Mouse (Mus musculus) hindbrain, embryonic 10.5 days (tissue): ENCODE results near the gene Fam189a2. TPM values are rescaled to one million over a fixed set of nuclear protein-coding genes. Genes with fewer than 3 reads are reported as not detected.

ENCODE experiments used
- DNase-seq: peaks from one replicate; pipeline ENCODE4 v3.0.0-alpha.2; 2017; ENCODE audit warnings: low spot score
- H3K27ac ChIP-seq: fragments of 300-500 bp; sonication (generic); 2 replicates; pipeline ENCODE4 v1.5.1; 2016; ENCODE audit warnings: mild to moderate bottlenecking, moderate library complexity
- H3K27me3 ChIP-seq: fragments of 300-500 bp; sonication (generic); 2 replicates; pipeline ENCODE4 v1.6.1; 2016; ENCODE audit warnings: mild to moderate bottlenecking; ENCODE audit not compliant: poor library complexity, insufficient read depth, severe bottlenecking
- H3K36me3 ChIP-seq: fragments of 300-500 bp; sonication (generic); 2 replicates; pipeline ENCODE4 v1.6.1; 2016; ENCODE audit warnings: mild to moderate bottlenecking, moderate library complexity
- H3K4me1 ChIP-seq: fragments of 300-500 bp; sonication (generic); replicated peaks from 2 replicates; pipeline ENCODE4 v1.6.1; 2016; ENCODE audit warnings: mild to moderate bottlenecking
- H3K4me3 ChIP-seq: fragments of 300-500 bp; sonication (generic); 2 replicates; pipeline ENCODE4 v1.5.1; 2016; ENCODE audit warnings: mild to moderate bottlenecking, moderate library complexity
- H3K9me3 ChIP-seq: fragments of 300-500 bp; sonication (generic); 2 replicates; pipeline ENCODE4 v1.6.1; 2016; ENCODE audit warnings: mild to moderate bottlenecking, moderate library complexity
- WGBS: fragments of 180-500 bp; shearing (Covaris S2); methylation state at CpG from one replicate; pipeline ENCODE4 v1.1.7; 2016; 5-methylcytosine and 5-hydroxymethylcytosine counted together
- polyA plus RNA-seq: library from polyadenylated mRNA; unstranded; fragments of >200 nt; fragmentation: Nextera tagmentation; extraction: Ambion mirVana; gene quantifications from 2 replicates; pipeline ENCODE4 v1.2.1, GENCODE M21; 2016

Gene Fam189a2
- polyA plus RNA-seq, 1 experiment from 2014 or later: 0.60 TPM

DNA sequence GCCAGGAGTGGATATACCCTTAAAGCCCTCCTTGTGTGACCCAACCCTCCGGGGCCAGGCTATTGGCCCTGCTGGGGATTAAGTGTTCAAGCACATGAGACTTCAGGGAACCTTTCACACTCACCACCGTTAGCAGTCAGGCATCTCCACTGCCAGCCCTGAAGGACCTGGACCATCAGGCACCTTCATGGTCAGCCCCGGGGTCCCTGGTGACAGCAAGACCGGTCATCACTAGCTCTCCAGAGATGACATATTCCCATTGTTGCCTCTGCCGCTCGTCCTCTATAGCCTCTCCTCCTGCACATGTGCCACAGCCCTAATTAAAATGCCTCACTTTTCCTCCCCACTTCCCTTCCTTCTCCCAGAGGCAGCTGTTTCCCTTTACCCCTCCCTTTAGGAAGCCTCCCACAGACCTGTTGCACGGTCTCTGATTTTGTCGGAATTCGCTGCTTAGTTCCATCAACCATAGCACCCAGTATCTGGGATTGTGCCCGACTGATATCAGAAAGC lies 66.4 kb downstream of the Fam189a2 start:
- 65% methylated on average over 10 of the region's 10 CpGs for WGBS
- Histone ChIP-seq H3K4me1 (peaks cover 16% of the 10 kb centered on the region), H3K27ac (no peak overlapping the region), H3K9me3 (no peaks in the 10 kb centered on the region), H3K4me3 (no peak overlapping the region), H3K27me3 (no peaks in the 10 kb centered on the region), H3K36me3 (no peaks in the 10 kb centered on the region)
- DNase-seq: no peak

DNA sequence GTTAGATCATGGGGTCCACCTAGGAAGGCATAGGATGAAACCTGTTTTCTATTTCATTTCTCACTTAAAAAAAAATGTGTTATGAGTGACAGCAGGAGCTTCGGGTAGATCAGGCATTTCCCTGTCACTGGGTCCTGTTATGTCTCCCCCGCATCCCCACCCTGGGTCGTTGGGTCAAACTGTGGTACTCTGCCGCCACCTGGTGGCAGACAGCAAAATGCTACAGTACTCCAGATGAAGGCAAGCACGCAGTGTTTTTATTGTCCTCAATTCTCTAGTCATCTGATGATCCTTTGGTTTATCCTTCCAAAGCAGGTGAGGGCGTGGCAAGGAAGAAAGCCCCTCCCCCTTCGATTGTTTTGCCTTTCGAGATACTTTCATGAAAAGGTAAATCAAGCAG lies 69.3 kb downstream of the Fam189a2 start:
- peak; percentile 82 for DNase-seq
- Histone ChIP-seq H3K36me3 (no peaks in the 10 kb centered on the region), H3K4me1 (peaks cover 21% of the 10 kb centered on the region), H3K9me3 (no peaks in the 10 kb centered on the region), H3K4me3 (no peak overlapping the region), H3K27ac (no peak overlapping the region), H3K27me3 (no peaks in the 10 kb centered on the region)
- 3% methylated on average over 8 of the region's 8 CpGs for WGBS

DNA sequence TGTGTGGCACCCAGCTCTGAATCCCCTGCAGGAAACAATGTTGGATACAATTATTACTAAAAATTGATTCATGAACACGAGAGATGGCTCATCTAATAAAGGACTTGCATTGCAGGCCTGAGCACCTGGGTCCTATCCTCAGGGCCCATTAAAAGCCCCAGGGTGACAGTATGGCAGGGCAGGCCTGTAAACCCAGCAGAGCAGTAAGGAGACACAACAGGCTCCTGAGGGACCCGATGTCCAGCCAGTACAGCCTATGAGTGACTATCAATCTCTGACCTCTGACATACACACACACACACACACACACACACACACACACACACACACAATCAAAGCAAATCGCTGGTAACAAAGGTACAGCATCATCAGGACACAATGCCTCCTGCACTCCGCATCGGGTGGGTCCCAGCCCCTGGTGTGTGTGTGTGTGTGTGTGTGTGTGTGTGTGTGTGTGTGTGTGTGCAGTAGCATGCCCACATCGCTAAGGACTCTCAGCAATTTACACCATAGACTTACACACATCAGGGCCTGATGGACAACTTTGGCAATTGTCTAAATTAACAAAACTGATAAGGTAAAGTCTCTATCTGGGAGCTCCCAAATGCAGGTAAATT lies 69.9 kb downstream of the Fam189a2 start:
- no peak overlapping the region for H3K4me3 ChIP-seq
- H3K27me3 ChIP-seq: no peaks in the 10 kb centered on the region
- H3K27ac ChIP-seq: peak overlapping the region; percentile 41; the same call in 1 of the 2 replicates
- H3K9me3 ChIP-seq: no peaks in the 10 kb centered on the region
- no peaks in the 10 kb centered on the region for H3K36me3 ChIP-seq
- 84% methylated on average over 6 of the region's 6 CpGs for WGBS
- no peak for DNase-seq
- H3K4me1 ChIP-seq: peaks cover 21% of the 10 kb centered on the region

DNA sequence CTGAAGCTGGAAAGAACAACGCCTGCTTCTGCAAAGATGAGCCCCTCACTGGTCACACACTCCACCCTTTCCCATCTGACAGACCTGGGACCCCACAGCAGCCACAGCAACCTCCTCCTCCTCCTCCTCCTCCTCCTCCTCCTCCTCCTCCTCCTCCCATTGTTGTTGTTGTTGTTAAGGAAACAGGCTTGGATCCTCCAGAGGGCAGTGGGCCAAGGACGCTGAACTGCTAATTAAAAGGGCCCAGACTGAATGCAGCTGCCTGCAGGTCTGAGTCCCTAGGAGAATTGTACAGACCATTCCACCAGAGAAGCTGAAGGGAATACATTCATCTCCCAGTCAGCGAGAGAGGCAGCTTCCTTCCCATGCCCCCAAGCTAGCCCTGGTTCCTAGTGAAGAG lies 70.5 kb downstream of the Fam189a2 start:
- Histone ChIP-seq H3K27me3 (no peaks in the 10 kb centered on the region), H3K36me3 (no peaks in the 10 kb centered on the region), H3K4me1 (peaks cover 21% of the 10 kb centered on the region), H3K4me3 (no peak overlapping the region), H3K27ac (peak overlapping the region; percentile 54; the same call in 1 of the 2 replicates), H3K9me3 (no peaks in the 10 kb centered on the region)
- DNase-seq: no peak
- WGBS: 35% methylated on average over 3 of the region's 3 CpGs

DNA sequence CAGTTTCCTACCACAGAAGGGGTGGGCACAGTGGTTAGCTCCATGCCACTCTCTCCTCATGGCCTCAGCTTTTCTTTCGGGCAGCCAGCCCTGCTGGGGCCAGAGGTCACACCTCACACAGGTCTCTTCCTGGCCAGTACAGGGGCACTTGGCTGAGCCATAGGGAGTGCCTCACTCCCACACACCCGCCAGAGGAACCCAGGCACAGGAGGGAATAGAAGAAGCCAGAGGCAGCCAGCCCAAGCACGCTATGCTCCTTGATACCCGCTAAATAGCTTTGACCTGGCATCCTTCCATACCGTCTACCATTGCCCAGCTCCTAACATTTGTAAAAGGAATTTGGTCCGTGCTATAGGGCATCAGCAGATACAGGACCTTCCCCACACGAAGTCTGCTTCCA lies 70.9 kb downstream of the Fam189a2 start:
- Histone ChIP-seq H3K4me3 (no peak overlapping the region), H3K27me3 (no peaks in the 10 kb centered on the region), H3K27ac (peak overlapping the region; percentile 54; the same call in 1 of the 2 replicates), H3K4me1 (peaks cover 21% of the 10 kb centered on the region), H3K36me3 (no peaks in the 10 kb centered on the region), H3K9me3 (no peaks in the 10 kb centered on the region)
- DNase-seq: no peak
- WGBS: 63% methylated on average over 7 of the region's 7 CpGs

DNA sequence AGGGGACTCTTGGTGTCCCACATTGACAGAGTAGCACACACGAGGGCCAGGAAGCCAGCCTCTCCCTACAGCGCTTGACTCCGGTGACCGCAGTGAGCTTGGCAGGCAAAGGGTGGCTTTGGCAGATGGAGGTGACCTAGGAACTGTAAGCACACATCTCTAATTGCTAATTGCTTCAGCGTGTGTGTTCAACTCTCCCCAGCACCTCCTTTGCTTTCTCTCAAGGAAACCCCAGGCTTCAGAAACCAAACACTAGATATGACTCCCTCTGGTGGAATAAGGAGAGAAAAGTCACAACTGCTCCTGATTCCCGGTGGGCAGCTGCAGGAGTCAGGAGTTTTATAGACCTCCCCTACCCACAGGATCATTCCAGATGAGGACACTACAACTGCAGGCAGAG lies 71.9 kb downstream of the Fam189a2 start:
- no peaks in the 10 kb centered on the region for H3K9me3 ChIP-seq
- DNase-seq: no peak
- 40% methylated on average over 6 of the region's 6 CpGs for WGBS

DNA sequence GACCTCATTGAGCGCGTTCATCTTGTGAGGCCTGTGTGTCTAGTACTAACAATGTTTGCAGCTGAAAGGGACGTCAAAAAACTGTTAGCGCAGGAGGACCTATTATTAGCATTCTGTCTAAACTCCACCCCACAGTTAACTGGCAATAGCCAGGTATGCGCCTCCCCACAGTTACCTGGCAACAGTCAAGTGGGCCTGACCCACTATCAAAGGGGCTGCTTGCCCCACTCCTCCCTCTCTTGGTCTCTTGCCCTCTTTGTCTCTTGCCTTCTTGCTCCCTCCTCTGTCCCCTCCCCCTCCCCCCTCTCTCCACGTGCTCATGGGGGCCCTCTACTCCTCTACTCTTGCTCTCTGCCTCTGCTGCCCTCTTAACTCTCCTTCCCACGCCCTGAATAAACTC lies 73.3 kb downstream of the Fam189a2 start:
- WGBS: 73% methylated on average over 7 of the region's 7 CpGs
- H3K4me3 ChIP-seq: no peak overlapping the region
- no peak for DNase-seq
- H3K4me1 ChIP-seq: peaks cover 21% of the 10 kb centered on the region
- no peaks in the 10 kb centered on the region for H3K27me3 ChIP-seq
- no peak overlapping the region for H3K27ac ChIP-seq
- no peaks in the 10 kb centered on the region for H3K36me3 ChIP-seq
- H3K9me3 ChIP-seq: no peaks in the 10 kb centered on the region

More for the DNA sequence above, 71.9 kb downstream of the Fam189a2 start:
- H3K27ac ChIP-seq: no peak overlapping the region
- no peaks in the 10 kb centered on the region for H3K36me3 ChIP-seq
- peaks cover 21% of the 10 kb centered on the region for H3K4me1 ChIP-seq
- H3K4me3 ChIP-seq: no peak overlapping the region
- H3K27me3 ChIP-seq: no peaks in the 10 kb centered on the region

DNA sequence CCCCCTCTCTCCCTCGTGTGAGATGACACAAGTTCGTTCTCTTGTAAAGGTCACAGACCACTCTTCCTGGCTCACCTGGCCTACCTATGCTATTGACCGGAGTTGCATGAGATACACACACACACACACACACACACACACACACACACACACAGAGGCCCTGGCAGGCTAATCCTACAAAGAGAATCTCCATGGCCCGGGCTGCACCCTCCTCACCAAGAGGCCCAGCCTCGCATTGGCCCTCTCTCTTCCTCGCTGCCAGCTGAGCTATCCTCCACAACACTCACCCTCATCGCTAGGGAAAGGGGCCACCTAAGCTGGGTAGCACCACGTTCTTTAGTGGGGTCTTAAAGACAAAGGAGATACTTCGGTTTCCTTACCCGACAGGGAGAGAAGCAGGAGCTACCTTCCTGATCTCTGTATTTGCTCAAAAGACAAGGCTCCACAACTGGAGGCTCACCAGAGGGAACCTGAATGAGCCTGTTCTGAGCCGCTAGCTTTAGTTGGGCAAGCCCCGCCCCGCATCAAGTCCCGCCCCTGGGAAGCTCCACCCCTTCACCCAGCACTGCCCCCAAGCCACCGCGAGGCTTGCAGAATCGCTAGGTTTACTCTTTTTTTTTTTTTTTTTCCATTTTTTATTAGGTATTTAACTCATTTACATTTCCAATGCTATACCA lies 74.4 kb downstream of the Fam189a2 start:
- no peaks in the 10 kb centered on the region for H3K9me3 ChIP-seq
- no peak overlapping the region for H3K27ac ChIP-seq
- DNase-seq: no peak
- no peaks in the 10 kb centered on the region for H3K27me3 ChIP-seq
- WGBS: 66% methylated on average over 17 of the region's 17 CpGs
- peaks cover 21% of the 10 kb centered on the region for H3K4me1 ChIP-seq
- H3K36me3 ChIP-seq: no peaks in the 10 kb centered on the region
- H3K4me3 ChIP-seq: no peak overlapping the region

- DNase-seq: no peak
- Histone ChIP-seq H3K27ac (no peak overlapping the region), H3K4me3 (no peak overlapping the region), H3K36me3 (no peaks in the 10 kb centered on the region), H3K4me1 (peaks cover 15% of the 10 kb centered on the region), H3K27me3 (no peaks in the 10 kb centered on the region), H3K9me3 (no peaks in the 10 kb centered on the region)
- WGBS: 93% methylated on average over 8 of the region's 8 CpGs
These were observed 75.4 kb downstream of the Fam189a2 start for GRCm38 (mm10) chr19:23955461-23955860.

GRCm38 (mm10) chr19:23948301-23949000 lies 82.4 kb downstream of the Fam189a2 start:
- Histone ChIP-seq H3K36me3 (no peaks in the 10 kb centered on the region), H3K4me1 (peaks cover 16% of the 10 kb centered on the region), H3K27ac (peak overlapping the region; percentile 70; the same call in 1 of the 2 replicates), H3K27me3 (peaks cover 6% of the 10 kb centered on the region), H3K4me3 (no peak overlapping the region), H3K9me3 (no peaks in the 10 kb centered on the region)
- DNase-seq: no peak
- 22% methylated on average over 12 of the region's 12 CpGs for whole genome bisulfite sequencing

GRCm38 (mm10) chr19:23947871-23948270 lies 82.9 kb downstream of the Fam189a2 start:
- DNase-seq: no peak
- H3K36me3 ChIP-seq: no peaks in the 10 kb centered on the region
- peak overlapping the region; percentile 70 for H3K27ac ChIP-seq
- H3K9me3 ChIP-seq: no peaks in the 10 kb centered on the region
- H3K4me3 ChIP-seq: no peak overlapping the region
- H3K27me3 ChIP-seq: peaks cover 6% of the 10 kb centered on the region
- WGBS: 24% methylated on average over 4 of the region's 4 CpGs
- peaks cover 16% of the 10 kb centered on the region for H3K4me1 ChIP-seq

DNA sequence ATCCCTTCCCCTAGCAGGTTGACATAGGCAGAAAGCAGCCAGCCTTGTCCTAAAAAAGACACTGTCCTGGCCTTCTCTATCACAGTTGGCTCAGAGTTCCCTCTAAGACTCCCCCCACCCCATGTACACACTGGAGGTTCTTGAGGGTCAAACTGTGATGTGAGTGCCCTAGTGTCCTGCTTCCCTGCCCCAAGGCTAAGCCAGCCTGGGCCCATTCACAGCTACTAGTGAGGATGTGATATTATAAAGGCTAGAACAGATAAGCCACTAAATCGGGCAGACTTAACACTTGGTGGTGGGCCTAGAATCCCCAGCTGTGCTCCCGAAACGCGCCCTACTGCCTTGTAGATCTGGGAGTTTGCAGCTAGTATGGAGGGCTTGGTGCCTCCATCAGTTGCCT lies 84.1 kb downstream of the Fam189a2 start:
- no peak overlapping the region for H3K4me3 ChIP-seq
- DNase-seq: no peak
- H3K4me1 ChIP-seq: peaks cover 16% of the 10 kb centered on the region
- H3K36me3 ChIP-seq: no peaks in the 10 kb centered on the region
- peaks cover 6% of the 10 kb centered on the region for H3K27me3 ChIP-seq
- 74% methylated on average over 4 of the region's 4 CpGs for WGBS
- no peaks in the 10 kb centered on the region for H3K9me3 ChIP-seq
- no peak overlapping the region for H3K27ac ChIP-seq
